Mouse (Mus musculus): Measurements from ENCODE around the gene Card10. TPM values are rescaled to one million over a fixed set of nuclear protein-coding genes. Genes with fewer than 3 reads are reported as not detected.

The Card10 gene
- polyA plus RNA-seq, 1 experiment, result 8.2 TPM

GRCm38 (mm10) chr15:78816074-78816391, 13.2 kb upstream of the Card10 start:
- no peak overlapping the region for H3K4me3 ChIP-seq (replicated peaks; ENCODE audit: insufficient read depth, low read depth, low read length)
- 85% methylated on average over 6 of the region's 6 CpGs for WGBS
- no peak overlapping the region for H3K27ac ChIP-seq (ENCODE audit: insufficient read depth, low read length)
- no peaks in the 10 kb centered on the region; the same call in 1 of the 2 replicates for H3K27me3 ChIP-seq (ENCODE audit: control insufficient read depth, insufficient read depth, low read length)
- DNase-seq, result no peak
- no peaks in the 10 kb centered on the region for H3K4me1 ChIP-seq (ENCODE audit: control insufficient read depth, insufficient read depth, low read length)
- no peak for TF ChIP-seq CTCF (IDR thresholded peaks at IDR 0.05; ENCODE audit: borderline replicate concordance, insufficient read depth, low read depth, low read length)
- no peak for TF ChIP-seq POLR2A (IDR thresholded peaks at IDR 0.05; ENCODE audit: borderline replicate concordance, insufficient read depth, low read length)

GRCm38 (mm10) chr15:78815314-78816073, 12.7 kb upstream of the Card10 start:
- Histone ChIP-seq H3K27me3 (ENCODE audit: control insufficient read depth, insufficient read depth, low read length) (no peaks in the 10 kb centered on the region; the same call in 1 of the 2 replicates), H3K4me1 (ENCODE audit: control insufficient read depth, insufficient read depth, low read length) (no peaks in the 10 kb centered on the region), H3K4me3 (replicated peaks; ENCODE audit: insufficient read depth, low read depth, low read length) (no peak overlapping the region), H3K27ac (ENCODE audit: insufficient read depth, low read length) (no peak overlapping the region)
- DNase-seq, result no peak
- 67% methylated on average over 11 of the region's 11 CpGs for WGBS
- TF ChIP-seq CTCF (IDR thresholded peaks at IDR 0.05; ENCODE audit: borderline replicate concordance, insufficient read depth, low read depth, low read length) (no peak), POLR2A (IDR thresholded peaks at IDR 0.05; ENCODE audit: borderline replicate concordance, insufficient read depth, low read length) (no peak)

- H3K27me3 ChIP-seq (ENCODE audit: control insufficient read depth, insufficient read depth, low read length), result no peaks in the 10 kb centered on the region
- no peak for DNase-seq
- no peak overlapping the region for H3K27ac ChIP-seq (ENCODE audit: insufficient read depth, low read length)
- H3K4me3 ChIP-seq (replicated peaks; ENCODE audit: insufficient read depth, low read depth, low read length), result no peak overlapping the region
- no peaks in the 10 kb centered on the region for H3K4me1 ChIP-seq (ENCODE audit: control insufficient read depth, insufficient read depth, low read length)
- TF ChIP-seq POLR2A (IDR thresholded peaks at IDR 0.05; ENCODE audit: borderline replicate concordance, insufficient read depth, low read length) (no peak), CTCF (IDR thresholded peaks at IDR 0.05; ENCODE audit: borderline replicate concordance, insufficient read depth, low read depth, low read length) (no peak)
- WGBS, result 82% methylated on average over 4 of the region's 4 CpGs
Measured at GRCm38 (mm10) chr15:78813603-78814002, 10.8 kb upstream of the Card10 start.

DNA sequence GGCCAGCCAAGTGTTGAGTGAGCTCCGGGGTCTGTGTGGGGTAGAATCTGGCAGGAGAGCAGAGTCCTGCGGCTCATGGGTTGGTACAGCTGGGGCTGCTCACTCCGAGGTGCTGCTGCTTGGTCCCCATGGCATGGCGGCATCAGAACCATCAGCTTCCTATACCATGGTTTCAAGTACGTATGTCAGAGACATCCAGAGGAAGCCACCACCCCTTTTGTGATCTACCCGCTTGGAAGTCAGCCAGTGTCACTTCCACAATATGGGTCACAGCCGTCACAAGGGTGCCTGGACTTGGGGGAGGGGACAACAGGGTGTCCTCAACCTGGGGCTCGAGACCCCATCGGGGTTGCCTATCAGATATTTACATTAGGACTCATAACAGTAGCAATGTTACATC, 7.3 kb upstream of the Card10 start:
- no peak overlapping the region for H3K4me3 ChIP-seq (replicated peaks; ENCODE audit: insufficient read depth, low read depth, low read length)
- no peaks in the 10 kb centered on the region for H3K27me3 ChIP-seq (ENCODE audit: control insufficient read depth, insufficient read depth, low read length)
- no peak for DNase-seq
- 47% methylated on average over 9 of the region's 9 CpGs for WGBS
- no peak for TF ChIP-seq POLR2A (IDR thresholded peaks at IDR 0.05; ENCODE audit: borderline replicate concordance, insufficient read depth, low read length)
- no peak for TF ChIP-seq CTCF (IDR thresholded peaks at IDR 0.05; ENCODE audit: borderline replicate concordance, insufficient read depth, low read depth, low read length)
- H3K27ac ChIP-seq (ENCODE audit: insufficient read depth, low read length), result no peak overlapping the region
- peaks cover 6% of the 10 kb centered on the region for H3K4me1 ChIP-seq (ENCODE audit: control insufficient read depth, insufficient read depth, low read length)

DNA sequence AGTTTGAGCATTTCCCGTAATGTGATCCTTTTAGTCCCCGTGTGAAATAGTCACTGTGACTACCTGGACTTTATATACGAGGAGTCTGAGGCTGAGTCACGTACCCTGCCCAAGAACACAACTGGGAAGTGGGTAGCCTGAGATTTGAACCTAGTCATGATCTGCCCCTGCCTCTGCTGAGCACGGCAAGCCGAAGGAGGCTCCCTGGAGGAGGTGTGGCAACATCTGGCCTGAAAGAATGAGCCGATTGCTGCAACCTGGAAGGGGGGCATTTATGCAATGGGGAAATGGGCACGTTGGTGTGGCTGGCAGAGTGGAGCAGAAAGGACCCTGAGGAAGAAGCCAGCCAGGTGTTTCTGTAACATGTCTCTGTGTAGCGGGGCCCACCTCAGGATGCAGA, 6.9 kb upstream of the Card10 start:
- peaks cover 6% of the 10 kb centered on the region for H3K4me1 ChIP-seq (ENCODE audit: control insufficient read depth, insufficient read depth, low read length)
- H3K27ac ChIP-seq (ENCODE audit: insufficient read depth, low read length), result no peak overlapping the region
- no peak for DNase-seq
- TF ChIP-seq POLR2A (IDR thresholded peaks at IDR 0.05; ENCODE audit: borderline replicate concordance, insufficient read depth, low read length), result no peak
- TF ChIP-seq CTCF (IDR thresholded peaks at IDR 0.05; ENCODE audit: borderline replicate concordance, insufficient read depth, low read depth, low read length), result no peak
- no peaks in the 10 kb centered on the region for H3K27me3 ChIP-seq (ENCODE audit: control insufficient read depth, insufficient read depth, low read length)
- WGBS, result 62% methylated on average over 9 of the region's 9 CpGs
- H3K4me3 ChIP-seq (replicated peaks; ENCODE audit: insufficient read depth, low read depth, low read length), result no peak overlapping the region

GRCm38 (mm10) chr15:78808980-78809379, 6.1 kb upstream of the Card10 start:
- no peak for DNase-seq
- Histone ChIP-seq H3K4me3 (replicated peaks; ENCODE audit: insufficient read depth, low read depth, low read length) (no peak overlapping the region), H3K27me3 (ENCODE audit: control insufficient read depth, insufficient read depth, low read length) (no peaks in the 10 kb centered on the region), H3K27ac (ENCODE audit: insufficient read depth, low read length) (no peak overlapping the region), H3K4me1 (ENCODE audit: control insufficient read depth, insufficient read depth, low read length) (peaks cover 6% of the 10 kb centered on the region)
- no peak for TF ChIP-seq CTCF (IDR thresholded peaks at IDR 0.05; ENCODE audit: borderline replicate concordance, insufficient read depth, low read depth, low read length)
- TF ChIP-seq POLR2A (IDR thresholded peaks at IDR 0.05; ENCODE audit: borderline replicate concordance, insufficient read depth, low read length), result no peak
- WGBS, result 92% methylated on average over 2 of the region's 2 CpGs

- TF ChIP-seq POLR2A (IDR thresholded peaks at IDR 0.05; ENCODE audit: borderline replicate concordance, insufficient read depth, low read length) (no peak), CTCF (IDR thresholded peaks at IDR 0.05; ENCODE audit: borderline replicate concordance, insufficient read depth, low read depth, low read length) (no peak)
- H3K27ac ChIP-seq (ENCODE audit: insufficient read depth, low read length), result no peak overlapping the region
- H3K4me1 ChIP-seq (ENCODE audit: control insufficient read depth, insufficient read depth, low read length), result peaks cover 6% of the 10 kb centered on the region
- H3K4me3 ChIP-seq (replicated peaks; ENCODE audit: insufficient read depth, low read depth, low read length), result no peak overlapping the region
- H3K27me3 ChIP-seq (ENCODE audit: control insufficient read depth, insufficient read depth, low read length), result no peaks in the 10 kb centered on the region; the same call in 1 of the 2 replicates
- WGBS, result 64% methylated on average over 3 of the region's 3 CpGs
- peak in 1 of 2 experiments; percentile 56 for DNase-seq
Measured at GRCm38 (mm10) chr15:78807141-78807540, 4.3 kb upstream of the Card10 start.

- TF ChIP-seq POLR2A (IDR thresholded peaks at IDR 0.05; ENCODE audit: borderline replicate concordance, insufficient read depth, low read length) (no peak), CTCF (IDR thresholded peaks at IDR 0.05; ENCODE audit: borderline replicate concordance, insufficient read depth, low read depth, low read length) (no peak)
- H3K27me3 ChIP-seq (ENCODE audit: control insufficient read depth, insufficient read depth, low read length), result no peaks in the 10 kb centered on the region; the same call in 1 of the 2 replicates
- no peak overlapping the region for H3K27ac ChIP-seq (ENCODE audit: insufficient read depth, low read length)
- peaks cover 6% of the 10 kb centered on the region for H3K4me1 ChIP-seq (ENCODE audit: control insufficient read depth, insufficient read depth, low read length)
- 20% methylated on average over 2 of the region's 2 CpGs for WGBS
- no peak for DNase-seq
- no peak overlapping the region for H3K4me3 ChIP-seq (replicated peaks; ENCODE audit: insufficient read depth, low read depth, low read length)
Measured at GRCm38 (mm10) chr15:78806614-78807013, 3.8 kb upstream of the Card10 start.

Data from cerebellum, adult 2 months (tissue).